Mouse (Mus musculus) lung, embryonic 16.5 days (tissue): ENCODE results near the gene Cluh. TPM values are rescaled to one million over a fixed set of nuclear protein-coding genes. Genes with fewer than 3 reads are reported as not detected.

ENCODE experiments used
- ATAC-seq: fragments of 200-750 bp; cut with Nextera tagmentation; 2 replicates; pipeline ENCODE4 v1.8.0; 2017; ENCODE audit warnings: low read depth, mild to moderate bottlenecking, moderate library complexity
- H3K27ac ChIP-seq: fragments of 300-500 bp; sonication (generic); 2 replicates; pipeline ENCODE4 v1.5.1; 2014; ENCODE audit warnings: mild to moderate bottlenecking, control low read depth, low read length
- H3K27me3 ChIP-seq: fragments of 300-500 bp; sonication (generic); 2 replicates; pipeline ENCODE4 v1.6.1; 2014; ENCODE audit warnings: low read depth, low read length, mixed read lengths; ENCODE audit not compliant: control insufficient read depth, insufficient read depth
- H3K36me3 ChIP-seq: fragments of 300-500 bp; sonication (generic); 2 replicates; pipeline ENCODE4 v1.6.1; 2014; ENCODE audit warnings: low read length; ENCODE audit not compliant: control insufficient read depth, insufficient read depth
- H3K4me1 ChIP-seq: fragments of 300-500 bp; sonication (generic); replicated peaks from 2 replicates; pipeline ENCODE4 v1.6.1; 2014; ENCODE audit warnings: low read length, mixed read lengths; ENCODE audit not compliant: control insufficient read depth, insufficient read depth
- H3K4me2 ChIP-seq: fragments of 300-500 bp; sonication (generic); 2 replicates; pipeline ENCODE4 v1.6.1; 2014; ENCODE audit warnings: low read depth, low read length, control low read depth
- H3K4me3 ChIP-seq: fragments of 300-500 bp; sonication (generic); 2 replicates; pipeline ENCODE4 v1.5.1; 2014; ENCODE audit warnings: mild to moderate bottlenecking, low read length, control low read depth
- H3K9ac ChIP-seq: fragments of 300-500 bp; sonication (generic); 2 replicates; pipeline ENCODE4 v1.6.1; 2014; ENCODE audit warnings: low read length, control low read depth
- H3K9me3 ChIP-seq: fragments of 300-500 bp; sonication (generic); 2 replicates; pipeline ENCODE4 v1.6.1; 2016; ENCODE audit warnings: low read length; ENCODE audit not compliant: control insufficient read depth
- WGBS: fragments of 180-500 bp; shearing (Covaris S2); extraction: QIAGEN DNeasy Blood & Tissue Kit; methylation state at CpG from one replicate; pipeline ENCODE4 v1.1.7; 2014; 5-methylcytosine and 5-hydroxymethylcytosine counted together
- polyA plus RNA-seq: library from polyadenylated mRNA; unstranded; fragments of >200 nt; fragmentation: Nextera tagmentation; extraction: Ambion mirVana; gene quantifications from 2 replicates; pipeline ENCODE4 v1.2.1, GENCODE M21; 2015

Cluh gene
- polyA plus RNA-seq = 17.7 and 18.9 TPM in 2 replicates

DNA sequence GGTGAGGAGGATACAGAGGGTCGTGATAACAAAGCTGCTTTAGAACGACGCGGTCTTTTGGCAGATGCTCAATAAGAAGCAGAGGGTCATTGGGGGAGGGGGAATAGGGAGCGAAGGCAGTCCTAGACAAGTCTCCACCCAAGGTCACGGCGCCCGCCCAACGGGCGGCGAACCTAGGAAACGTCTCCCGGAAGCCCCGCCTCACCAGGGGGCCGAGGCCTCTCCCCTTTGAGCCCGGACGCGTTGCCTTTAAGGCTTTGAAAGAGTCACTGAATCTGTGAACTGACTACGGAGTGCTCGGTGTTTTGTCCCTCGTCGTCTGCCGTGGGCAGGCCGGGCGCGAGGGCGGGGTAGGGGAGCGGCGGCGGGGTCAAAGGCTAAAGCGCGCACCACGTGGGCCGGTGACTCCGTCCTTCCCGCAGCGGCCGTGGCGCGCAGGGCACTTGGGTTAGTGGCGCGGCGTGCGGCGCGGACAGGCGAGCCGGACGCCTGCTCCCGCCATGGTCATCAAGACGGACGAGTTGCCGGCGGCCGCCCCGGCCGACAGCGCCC lies at the start of gene Cluh:
Cluh (plus strand) TSS at position 401 of the 552 bp plus-strand sequence.
- under 1% methylated on average over 52 of the region's 58 CpGs for WGBS
- Histone ChIP-seq H3K4me1 (peaks cover 24% of the 10 kb centered on the region), H3K4me2 (peak within 1 kb of the TSS; percentile 78), H3K9ac (peak within 1 kb of the TSS; percentile 86), H3K36me3 (no peaks in the 10 kb centered on the region), H3K27me3 (no peaks in the 10 kb centered on the region), H3K9me3 (no peaks in the 10 kb centered on the region), H3K27ac (peak within 1 kb of the TSS; percentile 61), H3K4me3 (peak within 1 kb of the TSS; percentile 95)
- ATAC-seq = peak; percentile 96

DNA sequence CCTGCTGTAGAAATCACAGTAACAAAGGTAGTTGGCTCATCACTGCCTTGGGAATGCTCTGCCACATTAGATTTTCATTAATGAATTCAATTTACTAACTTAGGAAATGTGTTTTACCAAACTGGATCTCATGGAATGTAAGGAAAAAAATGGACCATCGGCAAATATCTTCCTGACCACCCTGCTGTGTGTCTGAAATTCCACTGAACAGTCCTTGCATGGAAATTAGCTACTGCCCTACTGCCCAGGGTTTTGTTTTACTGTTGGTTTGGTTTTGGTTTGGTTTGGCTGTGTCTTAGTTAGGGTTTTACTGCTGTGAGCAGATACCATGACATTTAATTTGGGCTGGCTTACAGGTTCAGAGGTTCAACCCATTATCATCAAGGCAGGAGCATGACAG lies 47.0 kb upstream of the Cluh start:
- WGBS = 84% methylated on average over 1 of the region's 1 CpGs
- Histone ChIP-seq H3K4me3 (no peak overlapping the region), H3K27ac (no peak overlapping the region), H3K4me2 (no peak overlapping the region), H3K27me3 (no peaks in the 10 kb centered on the region), H3K9ac (no peak overlapping the region), H3K36me3 (no peaks in the 10 kb centered on the region), H3K9me3 (no peaks in the 10 kb centered on the region), H3K4me1 (no peaks in the 10 kb centered on the region)
- ATAC-seq = no peak

DNA sequence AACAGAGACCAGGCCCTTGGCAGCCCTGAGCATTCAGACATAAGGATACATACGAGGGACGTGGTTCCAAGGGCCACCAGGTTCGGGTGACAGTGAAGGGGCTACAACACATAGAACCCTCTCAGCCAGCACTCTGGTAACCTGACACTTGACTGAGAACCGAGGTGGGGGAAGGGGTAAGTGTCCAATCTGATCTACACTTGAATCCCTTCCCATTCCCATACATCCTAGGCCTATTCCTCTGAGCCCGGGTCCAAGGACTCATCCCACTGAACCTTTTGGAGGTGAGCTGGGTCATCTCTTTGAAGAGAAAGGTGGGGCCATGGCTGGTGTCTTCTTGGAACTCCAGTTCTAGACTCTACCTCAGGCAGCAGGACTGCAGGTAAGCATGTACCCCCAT lies 39.2 kb upstream of the Cluh start:
- Histone ChIP-seq H3K4me1 (0 out of 2 replicates have a peak, but pooled peaks cover 6% of the 10 kb centered on the region), H3K9me3 (no peaks in the 10 kb centered on the region), H3K36me3 (no peaks in the 10 kb centered on the region), H3K4me2 (no peak overlapping the region), H3K27me3 (peaks cover 20% of the 10 kb centered on the region), H3K4me3 (no peak overlapping the region), H3K9ac (no peak overlapping the region), H3K27ac (no peak overlapping the region)
- no peak for ATAC-seq
- WGBS = 8% methylated on average over 5 of the region's 5 CpGs

DNA sequence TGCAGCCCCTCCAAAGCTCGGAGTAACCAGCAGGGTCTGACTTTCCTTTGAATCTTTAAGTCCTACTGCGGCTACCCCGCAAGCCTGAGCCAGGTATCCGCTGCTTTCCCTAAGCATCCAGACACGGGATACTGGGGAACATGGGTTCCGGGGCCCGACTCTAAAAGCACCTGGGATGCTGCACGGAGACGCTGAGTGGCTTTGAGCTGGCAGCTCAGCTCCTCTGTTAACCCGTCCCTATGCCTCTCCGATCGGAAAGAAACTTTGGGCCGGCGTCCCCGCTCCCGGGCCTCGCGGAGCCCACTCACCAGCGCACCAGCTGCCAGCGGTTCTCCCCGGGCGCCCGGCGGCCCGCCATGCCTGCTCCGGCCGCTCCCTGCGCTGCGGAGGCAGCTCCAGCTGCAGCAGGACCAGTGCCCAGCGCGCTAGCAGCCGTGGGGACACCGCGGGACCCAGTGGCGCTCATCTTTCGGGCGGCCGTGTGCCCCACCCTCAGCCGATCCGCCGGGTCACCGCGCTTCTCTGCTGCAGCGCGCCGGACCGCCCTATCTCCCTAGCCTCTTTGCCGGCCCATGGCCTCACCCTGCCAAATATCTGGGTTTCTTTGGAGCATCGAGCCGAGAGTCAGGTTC lies 38.6 kb upstream of the Cluh start, which contains the start of gene Rap1gap2:
Rap1gap2 (minus strand) TSS at position 371 of the 632 bp plus-strand sequence.
- Histone ChIP-seq H3K9me3 (no peaks in the 10 kb centered on the region), H3K27ac (no peak within 1 kb of the TSS), H3K4me3 (peak within 1 kb of the TSS; percentile 40), H3K9ac (no peak within 1 kb of the TSS), H3K36me3 (no peaks in the 10 kb centered on the region), H3K27me3 (peaks cover 20% of the 10 kb centered on the region), H3K4me2 (peak within 1 kb of the TSS; percentile 58), H3K4me1 (0 out of 2 replicates have a peak, but pooled peaks cover 6% of the 10 kb centered on the region)
- 2% methylated on average over 46 of the region's 50 CpGs for WGBS
- ATAC-seq = no peak

DNA sequence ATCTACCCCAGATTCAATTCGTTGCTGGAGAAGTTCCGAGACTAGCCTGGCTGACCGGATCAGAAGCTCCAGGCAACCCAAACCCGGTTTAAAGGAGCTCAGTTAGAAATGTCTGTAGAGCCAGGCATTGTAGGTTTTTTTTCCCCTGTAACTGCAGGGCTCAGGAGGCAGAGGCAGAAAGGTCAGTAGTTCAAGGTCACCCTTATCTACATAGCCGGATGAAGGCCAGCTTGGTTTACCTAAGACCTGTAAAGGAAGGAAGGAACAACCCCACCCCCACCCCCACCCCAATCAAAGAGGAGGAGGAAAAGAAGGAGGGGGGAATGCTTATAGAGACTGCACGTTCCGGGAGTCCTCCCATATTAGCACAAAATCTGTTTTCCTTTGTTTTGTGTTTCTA lies 37.9 kb upstream of the Cluh start:
- no peaks in the 10 kb centered on the region for H3K36me3 ChIP-seq
- H3K9me3 ChIP-seq = no peaks in the 10 kb centered on the region
- H3K4me3 ChIP-seq = no peak overlapping the region
- H3K4me2 ChIP-seq = 0 out of 2 replicates have a peak overlapping the region, but pooled peaks have one; percentile 58
- H3K27me3 ChIP-seq = peaks cover 20% of the 10 kb centered on the region
- no peak overlapping the region for H3K27ac ChIP-seq
- 5% methylated on average over 7 of the region's 7 CpGs for WGBS
- no peak for ATAC-seq
- H3K9ac ChIP-seq = no peak overlapping the region
- 0 out of 2 replicates have a peak, but pooled peaks cover 6% of the 10 kb centered on the region for H3K4me1 ChIP-seq

DNA sequence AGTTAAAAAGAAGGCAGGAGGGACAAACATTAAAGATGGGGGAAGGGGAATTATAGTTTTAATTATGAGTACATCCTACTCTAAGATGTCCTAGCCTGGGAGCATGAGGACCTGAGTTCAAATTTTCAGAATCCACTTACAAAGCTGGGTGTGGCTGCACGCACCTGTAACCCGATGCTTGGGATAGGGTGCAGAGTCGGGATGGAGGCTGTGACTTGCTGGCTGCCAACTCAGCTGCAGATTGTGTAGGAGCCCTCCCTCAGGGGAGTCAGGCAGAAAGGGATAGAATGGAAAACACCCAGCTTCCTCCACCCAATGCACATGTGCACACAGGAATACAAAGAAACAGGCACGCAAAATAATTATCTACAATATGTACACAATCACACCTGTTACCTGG lies 35.9 kb upstream of the Cluh start:
- H3K4me3 ChIP-seq = no peak overlapping the region
- H3K36me3 ChIP-seq = no peaks in the 10 kb centered on the region
- no peak overlapping the region for H3K27ac ChIP-seq
- H3K4me1 ChIP-seq = 0 out of 2 replicates have a peak, but pooled peaks cover 6% of the 10 kb centered on the region
- no peak overlapping the region for H3K4me2 ChIP-seq
- H3K27me3 ChIP-seq = peaks cover 20% of the 10 kb centered on the region
- no peak overlapping the region for H3K9ac ChIP-seq
- WGBS = 56% methylated on average over 4 of the region's 4 CpGs
- H3K9me3 ChIP-seq = no peaks in the 10 kb centered on the region
- ATAC-seq = no peak

DNA sequence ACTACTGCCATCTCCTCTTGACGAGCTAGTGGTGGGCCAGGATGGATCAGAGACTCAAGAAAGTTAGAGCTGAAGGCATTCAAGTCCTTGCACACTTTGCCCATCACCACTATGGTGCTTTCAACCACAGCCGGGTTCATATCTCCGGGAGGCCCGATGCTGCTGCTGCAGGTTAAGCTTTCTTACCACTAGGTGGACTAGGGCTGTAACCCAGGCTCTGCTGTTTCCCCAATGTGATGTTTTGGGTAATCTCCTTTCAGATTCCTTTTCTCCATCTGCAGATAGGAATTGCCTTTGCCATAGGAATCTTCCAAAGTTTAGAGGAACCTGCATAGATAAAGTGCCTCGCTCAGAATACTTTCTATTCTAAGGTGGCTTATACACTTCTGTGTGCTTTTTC lies 33.7 kb upstream of the Cluh start:
- Histone ChIP-seq H3K9ac (no peak overlapping the region), H3K27ac (no peak overlapping the region), H3K4me3 (no peak overlapping the region), H3K4me2 (no peak overlapping the region), H3K27me3 (peaks cover 25% of the 10 kb centered on the region), H3K9me3 (no peaks in the 10 kb centered on the region), H3K36me3 (no peaks in the 10 kb centered on the region), H3K4me1 (peaks cover 9% of the 10 kb centered on the region; the same call in 1 of the 2 replicates)
- no peak for ATAC-seq
- 46% methylated on average over 5 of the region's 5 CpGs for WGBS

DNA sequence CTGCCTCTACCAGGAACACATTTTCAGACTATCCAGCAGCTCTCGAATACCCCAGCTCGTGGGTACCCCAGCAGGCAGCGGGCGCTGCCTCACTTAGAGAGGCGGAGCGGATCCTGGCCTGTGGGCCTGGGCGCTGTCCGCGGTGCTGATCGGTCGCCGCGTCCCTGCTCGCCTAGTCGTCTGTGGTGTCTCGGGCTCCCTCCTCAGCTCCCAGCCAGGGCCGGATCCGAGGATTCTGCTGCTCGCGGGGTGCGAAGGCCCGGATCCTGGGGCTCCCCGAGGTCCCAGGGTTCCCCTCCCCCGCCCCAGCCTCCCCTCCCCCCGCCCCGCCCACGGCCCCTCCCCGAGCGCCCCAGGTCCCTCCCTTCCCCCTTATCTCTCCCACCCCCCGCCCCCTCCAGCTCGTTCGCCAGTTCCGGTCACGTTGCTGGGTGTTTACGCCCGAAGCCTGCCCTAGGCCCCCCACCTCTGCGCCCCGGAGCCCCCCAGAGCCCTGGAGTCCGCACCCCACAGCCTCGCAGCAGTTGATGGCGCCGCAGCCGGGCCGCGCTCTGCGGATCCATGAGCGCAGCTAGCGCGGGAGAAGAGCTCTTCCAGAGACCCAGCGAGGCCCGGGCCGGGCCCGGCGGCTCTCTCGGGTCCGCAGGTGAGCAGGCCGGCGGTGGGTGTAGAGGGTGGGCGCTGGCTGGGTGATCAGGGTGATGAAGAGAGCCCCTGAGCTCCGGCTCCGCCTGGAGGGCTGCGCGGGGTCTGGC lies 29.9 kb upstream of the Cluh start, which contains the start of gene Ccdc92b:
Ccdc92b (plus strand) TSS at position 405 of the 755 bp plus-strand sequence.
- no peaks in the 10 kb centered on the region for H3K36me3 ChIP-seq
- peaks cover 21% of the 10 kb centered on the region for H3K27me3 ChIP-seq
- H3K9ac ChIP-seq = no peak within 1 kb of the TSS
- peaks cover 5% of the 10 kb centered on the region; the same call in 1 of the 2 replicates for H3K4me1 ChIP-seq
- H3K27ac ChIP-seq = no peak within 1 kb of the TSS
- peak within 1 kb of the TSS; percentile 27 for H3K4me3 ChIP-seq
- H3K4me2 ChIP-seq = peak within 1 kb of the TSS; percentile 43
- ATAC-seq = peak; percentile 93
- 2% methylated on average over 42 of the region's 63 CpGs for WGBS
- H3K9me3 ChIP-seq = no peaks in the 10 kb centered on the region

DNA sequence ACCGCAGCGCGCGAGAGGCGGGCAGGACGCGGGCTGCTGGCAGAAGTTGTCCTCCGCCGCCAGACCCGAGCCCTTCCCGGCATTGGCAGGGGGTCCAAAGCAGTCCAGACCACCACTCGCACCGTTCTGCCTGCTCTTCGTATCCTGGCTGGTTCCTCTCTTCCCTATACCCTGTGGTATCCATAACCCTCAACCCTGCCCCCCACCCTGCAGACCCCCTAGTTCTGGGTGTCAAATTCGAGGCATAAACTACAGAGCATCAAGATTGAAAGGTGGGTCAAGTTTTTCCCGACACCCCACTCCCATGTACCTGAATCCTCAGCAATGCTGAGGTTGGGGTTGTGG lies 29.4 kb upstream of the Cluh start:
- no peak for ATAC-seq

More for the DNA sequence above, 29.4 kb upstream of the Cluh start:
- WGBS = 1% methylated on average over 16 of the region's 16 CpGs
- H3K4me1 ChIP-seq = peaks cover 5% of the 10 kb centered on the region; the same call in 1 of the 2 replicates
- H3K4me2 ChIP-seq = peak overlapping the region; percentile 43; the same call in 1 of the 2 replicates
- no peaks in the 10 kb centered on the region for H3K9me3 ChIP-seq
- H3K27ac ChIP-seq = no peak overlapping the region
- no peak overlapping the region for H3K9ac ChIP-seq
- no peaks in the 10 kb centered on the region for H3K36me3 ChIP-seq
- H3K4me3 ChIP-seq = peak overlapping the region; percentile 27
- peaks cover 21% of the 10 kb centered on the region for H3K27me3 ChIP-seq
